Mouse (Mus musculus) small intestine, adult 2 months (tissue): ENCODE data around the gene Arsg. TPM values are rescaled to one million over a fixed set of nuclear protein-coding genes. Genes with fewer than 3 reads are reported as not detected.

Experiments used
- H3K27ac ChIP-seq: fragments of 200-500 bp; 2 replicates; pipeline ENCODE4 v1.5.1; 2012; ENCODE audit warnings: low read depth, low read length, control low read depth, inconsistent platforms; ENCODE audit not compliant: insufficient read depth
- H3K27me3 ChIP-seq: fragments of 200-500 bp; 2 replicates; pipeline ENCODE4 v1.6.1; 2012; ENCODE audit warnings: mild to moderate bottlenecking, moderate library complexity, low read length, inconsistent platforms; ENCODE audit not compliant: control insufficient read depth, insufficient read depth
- H3K36me3 ChIP-seq: fragments of 200-500 bp; 2 replicates; pipeline ENCODE4 v1.6.1; 2012; ENCODE audit warnings: mild to moderate bottlenecking, low read length, control low read depth, inconsistent platforms; ENCODE audit not compliant: control insufficient read depth, insufficient read depth
- H3K4me1 ChIP-seq: fragments of 200-500 bp; 2 replicates; pipeline ENCODE4 v1.6.1; 2012; ENCODE audit warnings: low read length, inconsistent platforms, mixed read lengths; ENCODE audit not compliant: control insufficient read depth, insufficient read depth, insufficient read length
- H3K4me3 ChIP-seq: fragments of 200-500 bp; 2 replicates; pipeline ENCODE4 v1.5.1; 2012; ENCODE audit warnings: low read depth, mild to moderate bottlenecking, control low read depth, inconsistent platforms, low read length, moderate library complexity
- CTCF ChIP-seq: fragments of 200-500 bp; IDR thresholded peaks from 2 replicates; pipeline ENCODE4 v1.5.1; 2012; ENCODE audit warnings: low read depth, mild to moderate bottlenecking, control low read depth, inconsistent platforms, low read length, moderate library complexity, mixed read lengths; ENCODE audit not compliant: insufficient replicate concordance, insufficient read length; ENCODE audit errors: extremely low read depth
- POLR2A ChIP-seq: fragments of 200-500 bp; IDR thresholded peaks from 2 replicates; pipeline ENCODE4 v1.6.1; 2012; ENCODE audit warnings: low read depth, mild to moderate bottlenecking, control low read depth, inconsistent platforms, low read length, moderate library complexity
- WGBS: fragments of 180-500 bp; shearing (Covaris S2); methylation state at CpG from one replicate; pipeline ENCODE4 v1.1.7; 2018; 5-methylcytosine and 5-hydroxymethylcytosine counted together
- polyA plus RNA-seq: library from polyadenylated mRNA; depleted of rRNA; stranded (reverse); fragments of >200 nt; gene quantifications from 2 replicates; pipeline ENCODE4 v1.2.3, GENCODE M21; 2012

Gene Arsg
- polyA plus RNA-seq, 1 experiment: 3.1 TPM

GRCm38 (mm10) chr11:109505823-109506222 is 32.6 kb downstream of the Arsg start:
- WGBS: over 99% methylated on average over 4 of the region's 4 CpGs
- Histone ChIP-seq H3K27ac (no peak overlapping the region), H3K36me3 (no peaks in the 10 kb centered on the region)

GRCm38 (mm10) chr11:109507068-109507467 is 33.9 kb downstream of the Arsg start:
- H3K4me3 ChIP-seq: no peak overlapping the region
- H3K36me3 ChIP-seq: no peaks in the 10 kb centered on the region
- TF ChIP-seq CTCF: no peak
- TF ChIP-seq POLR2A: no peak
- no peaks in the 10 kb centered on the region for H3K27me3 ChIP-seq
- 83% methylated on average over 3 of the region's 3 CpGs for WGBS
- no peaks in the 10 kb centered on the region for H3K4me1 ChIP-seq
- H3K27ac ChIP-seq: no peak overlapping the region

More at GRCm38 (mm10) chr11:109505823-109506222, 32.6 kb downstream of the Arsg start:
- TF ChIP-seq CTCF: no peak
- TF ChIP-seq POLR2A: no peak
- Histone ChIP-seq H3K4me1 (no peaks in the 10 kb centered on the region), H3K4me3 (no peak overlapping the region), H3K27me3 (no peaks in the 10 kb centered on the region)

DNA sequence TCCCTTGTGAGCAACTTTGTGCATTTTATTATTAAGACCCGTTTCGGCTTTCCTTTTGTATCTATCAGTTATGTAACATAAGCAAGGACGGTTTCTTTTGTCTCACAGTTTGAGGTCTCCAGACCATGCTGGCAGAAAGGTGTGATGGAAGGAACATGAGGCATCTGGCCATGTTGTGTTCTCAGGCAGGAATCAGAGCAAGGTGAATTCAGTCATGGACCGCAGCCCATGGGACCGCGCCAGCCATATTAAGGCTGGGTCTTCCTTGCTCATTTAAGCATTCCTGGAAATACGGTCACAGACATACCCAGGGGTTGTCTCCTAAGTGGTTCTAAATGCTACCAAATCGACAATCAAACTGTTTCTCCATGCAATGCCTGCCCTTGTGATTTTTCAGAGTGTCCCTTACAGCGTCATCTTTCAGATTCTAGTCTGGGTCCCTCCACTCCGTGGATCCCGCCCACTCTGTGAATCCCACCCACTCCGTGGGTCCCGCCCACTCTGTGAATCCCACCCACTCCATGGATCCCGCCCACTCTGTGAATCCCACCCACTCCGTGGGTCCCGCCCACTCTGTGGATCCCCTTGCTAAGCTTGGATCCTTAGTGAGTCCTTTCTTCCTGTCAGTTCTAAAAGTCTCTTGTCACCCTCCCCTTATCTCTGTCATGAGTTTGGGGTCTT is 40.0 kb downstream of the Arsg start:
- WGBS: 88% methylated on average over 16 of the region's 16 CpGs

DNA sequence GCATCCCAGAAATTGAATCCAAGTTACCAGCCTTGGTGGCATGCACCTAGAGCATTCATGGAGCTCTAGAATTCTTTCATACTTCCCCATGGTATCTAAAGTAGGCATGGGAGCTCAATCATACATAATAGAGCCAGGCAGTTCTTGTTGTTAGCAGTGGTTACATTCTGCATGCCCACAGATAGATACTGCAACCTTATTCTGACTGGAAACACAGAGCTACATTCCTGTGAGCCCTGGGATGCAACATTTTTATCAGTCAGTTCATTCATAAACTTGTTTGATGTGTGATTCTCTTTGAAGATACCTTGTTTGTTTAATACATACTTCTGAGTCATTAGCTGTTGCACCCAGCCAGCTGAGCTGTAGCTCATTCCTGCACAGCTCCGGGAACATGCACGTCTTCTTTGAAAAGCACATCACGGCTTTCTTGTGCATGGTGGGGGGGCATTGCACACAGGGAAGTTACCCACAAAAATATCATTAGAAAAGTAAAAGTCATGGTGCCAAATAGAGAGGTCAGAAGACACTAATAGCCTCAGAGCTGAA is 41.0 kb downstream of the Arsg start:
- Histone ChIP-seq H3K36me3 (no peaks in the 10 kb centered on the region), H3K27me3 (no peaks in the 10 kb centered on the region), H3K27ac (no peak overlapping the region), H3K4me1 (no peaks in the 10 kb centered on the region), H3K4me3 (no peak overlapping the region)
- WGBS: 12% methylated on average over 3 of the region's 3 CpGs
- no peak for TF ChIP-seq CTCF
- no peak for TF ChIP-seq POLR2A

More for the DNA sequence above, 40.0 kb downstream of the Arsg start:
- H3K27ac ChIP-seq: no peak overlapping the region
- no peak overlapping the region for H3K4me3 ChIP-seq
- no peaks in the 10 kb centered on the region for H3K27me3 ChIP-seq
- no peaks in the 10 kb centered on the region for H3K4me1 ChIP-seq
- H3K36me3 ChIP-seq: no peaks in the 10 kb centered on the region
- TF ChIP-seq CTCF: no peak
- TF ChIP-seq POLR2A: no peak

GRCm38 (mm10) chr11:109517330-109517729 is 44.2 kb downstream of the Arsg start:
- Histone ChIP-seq H3K4me1 (no peaks in the 10 kb centered on the region), H3K36me3 (no peaks in the 10 kb centered on the region), H3K27me3 (no peaks in the 10 kb centered on the region), H3K27ac (no peak overlapping the region), H3K4me3 (no peak overlapping the region)
- WGBS: 93% methylated on average over 11 of the region's 11 CpGs
- TF ChIP-seq POLR2A: no peak
- TF ChIP-seq CTCF: no peak

- H3K4me3 ChIP-seq: no peak overlapping the region
- TF ChIP-seq POLR2A (no peak), CTCF (no peak)
- H3K27me3 ChIP-seq: no peaks in the 10 kb centered on the region
- no peaks in the 10 kb centered on the region for H3K4me1 ChIP-seq
- no peaks in the 10 kb centered on the region for H3K36me3 ChIP-seq
- H3K27ac ChIP-seq: no peak overlapping the region
- WGBS: 84% methylated on average over 3 of the region's 3 CpGs
Measured at GRCm38 (mm10) chr11:109517816-109518215, 44.6 kb downstream of the Arsg start.

DNA sequence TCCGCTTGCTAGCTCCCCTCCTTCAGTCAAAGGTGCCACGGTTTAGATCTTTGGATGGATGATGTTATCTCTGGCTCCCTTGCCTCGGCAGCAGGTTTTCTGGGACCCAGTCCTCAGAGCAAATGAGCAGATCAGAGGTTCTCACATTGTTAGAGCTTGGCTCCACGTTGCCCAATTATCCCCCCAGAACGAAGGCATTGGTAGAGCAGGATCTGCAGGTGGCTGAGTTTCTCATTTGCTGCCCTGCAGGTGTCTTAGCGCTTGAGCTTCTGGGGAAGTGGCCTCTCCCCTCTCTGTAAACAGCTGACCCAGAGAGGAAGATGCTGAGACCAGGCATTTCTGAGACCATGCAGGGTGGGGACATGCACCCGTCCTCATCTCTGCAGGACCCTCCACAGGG is 47.8 kb downstream of the Arsg start:
- H3K4me1 ChIP-seq: no peaks in the 10 kb centered on the region
- no peaks in the 10 kb centered on the region for H3K36me3 ChIP-seq
- no peak overlapping the region for H3K4me3 ChIP-seq
- no peaks in the 10 kb centered on the region for H3K27me3 ChIP-seq
- no peak for TF ChIP-seq CTCF
- TF ChIP-seq POLR2A: no peak
- 52% methylated on average over 7 of the region's 7 CpGs for WGBS
- no peak overlapping the region for H3K27ac ChIP-seq

- WGBS: 76% methylated on average over 5 of the region's 5 CpGs
- no peaks in the 10 kb centered on the region for H3K36me3 ChIP-seq
- no peak overlapping the region for H3K27ac ChIP-seq
- H3K4me1 ChIP-seq: no peaks in the 10 kb centered on the region
- no peak overlapping the region for H3K4me3 ChIP-seq
- H3K27me3 ChIP-seq: no peaks in the 10 kb centered on the region
- TF ChIP-seq CTCF (no peak), POLR2A (no peak)
Measured at GRCm38 (mm10) chr11:109524869-109525268, 51.7 kb downstream of the Arsg start.
